Comparison of ENCODE assay signal across 7 mouse cellular contexts in the genomic region with DNA sequence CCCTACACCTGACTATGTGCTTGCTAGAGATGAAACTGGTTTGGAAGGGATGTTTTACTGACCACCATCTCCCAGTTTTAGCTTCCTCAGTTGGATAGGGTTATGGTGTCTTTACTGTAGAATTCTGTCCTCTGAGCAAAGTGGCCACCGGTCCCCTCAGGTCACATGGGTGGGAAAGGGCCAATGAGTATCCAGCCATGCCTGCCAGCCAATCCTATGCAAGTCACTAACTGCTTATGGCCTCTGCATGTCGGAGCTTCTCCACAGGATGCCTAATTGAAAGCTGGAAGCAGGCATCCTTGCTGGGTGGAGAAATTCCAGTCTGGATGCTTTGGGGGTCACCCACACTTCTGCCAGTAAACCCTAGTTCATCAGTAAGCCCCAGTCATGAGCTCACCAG. TPM values are rescaled to one million over a fixed set of nuclear protein-coding genes. Genes with fewer than 3 reads are reported as not detected.
DNase-seq lines count a peak whose midpoint lies in the region; ATAC-seq lines count a peak whose summit lies in the region.

No protein-coding gene starts in this region.

- no peak for ATAC-seq in kidney, embryonic 15.5 days (replicated peaks; ENCODE audit: low FRiP score)
- ATAC-seq in embryonic facial prominence, embryonic 12.5 days (ENCODE audit: insufficient number of reproducible peaks, insufficient read depth, low FRiP score, low TSS enrichment): no peak

- H3K4me1 ChIP-seq in kidney, embryonic 15.5 days: peaks cover 20% of the 10 kb centered on the region
- H3K4me1 ChIP-seq in embryonic facial prominence, embryonic 12.5 days: no peaks in the 10 kb centered on the region

- DNase-seq in kidney, postnatal 10 days: peak; percentile 22
- DNase-seq in liver: peak; percentile 42
- DNase-seq in retina, embryonic 14.5 days (ENCODE audit: low spot score): peak; percentile 42
- DNase-seq in urinary bladder, postnatal 25 days (ENCODE audit: low spot score): no peak
- no peak for DNase-seq in right cerebral cortex, postnatal 4 days

- no peak overlapping the region for H3K4me2 ChIP-seq in kidney, embryonic 15.5 days
- no peak overlapping the region for H3K4me2 ChIP-seq in embryonic facial prominence, embryonic 12.5 days (replicated peaks)

- no peak overlapping the region for H3K4me3 ChIP-seq in kidney, embryonic 15.5 days (replicated peaks)
- H3K4me3 ChIP-seq in embryonic facial prominence, embryonic 12.5 days: no peak overlapping the region

- 8% methylated on average over 2 of the region's 2 CpGs for WGBS in kidney, embryonic 15.5 days
- WGBS in embryonic facial prominence, embryonic 12.5 days: 6% methylated on average over 2 of the region's 2 CpGs

- H3K27me3 ChIP-seq in kidney, embryonic 15.5 days: no peaks in the 10 kb centered on the region
- H3K27me3 ChIP-seq in embryonic facial prominence, embryonic 12.5 days: no peaks in the 10 kb centered on the region

- no peaks in the 10 kb centered on the region for H3K9me3 ChIP-seq in kidney, embryonic 15.5 days (replicated peaks)
- H3K9me3 ChIP-seq in embryonic facial prominence, embryonic 12.5 days: no peaks in the 10 kb centered on the region

- H3K36me3 ChIP-seq in kidney, embryonic 15.5 days: peaks cover 46% of the 10 kb centered on the region
- H3K36me3 ChIP-seq in embryonic facial prominence, embryonic 12.5 days: peaks cover 39% of the 10 kb centered on the region

- no peak overlapping the region for H3K27ac ChIP-seq in kidney, embryonic 15.5 days
- 0 out of 2 replicates have a peak overlapping the region, but pooled peaks have one; percentile 12 for H3K27ac ChIP-seq in embryonic facial prominence, embryonic 12.5 days

- H3K9ac ChIP-seq in kidney, embryonic 15.5 days: no peak overlapping the region
- no peak overlapping the region for H3K9ac ChIP-seq in embryonic facial prominence, embryonic 12.5 days

RNA-seq across cellular contexts. Expression of a gene that starts 10.5 kb away (rescaled TPM):
- 459 and 522 TPM in 2 replicates for polyA plus RNA-seq in kidney, embryonic 15.5 days (2015; fragmentation: Nextera tagmentation; extraction: Ambion mirVana)
- 507 and 513 TPM in 2 replicates for polyA plus RNA-seq in embryonic facial prominence, embryonic 12.5 days (2016; fragmentation: Nextera tagmentation; extraction: Ambion mirVana)

Comparison
In these comparisons a context has a peak if more than half of its experiments do, and no peak if none do; other contexts are left out.
1. DNase-seq: peak in kidney, postnatal 10 days (single experiment), liver (single experiment) and retina, embryonic 14.5 days (single experiment); none in urinary bladder, postnatal 25 days (single experiment) and right cerebral cortex, postnatal 4 days (single experiment).